Mouse (Mus musculus): ENCODE measurements at regions not wholly inside any gene's neighbourhood (a gene's known extent, or its start where the extent isn't known, plus 50 kb on each side); places are given as distances from the start of the nearest gene placed in this dataset.

- TF ChIP-seq CTCF (IDR thresholded peaks at IDR 0.05; ENCODE audit: low read depth) (no peak), EP300 (optimal IDR thresholded peaks at IDR 0.05) (no peak)
Measured at GRCm38 (mm10) chr8:113985471-113985870, 136.9 kb upstream of the Adamts18 start.

Data from stomach, postnatal 0 days (tissue).